Mouse (Mus musculus): Measurements from ENCODE around the gene Celf6. TPM values are rescaled to one million over a fixed set of nuclear protein-coding genes. Genes with fewer than 3 reads are reported as not detected.
A peak's percentile ranks its signal among the peaks of the same experiment; 100 is the strongest.

Gene Celf6
- total RNA-seq, 1 experiment from 2014 or later, result not detected

DNA sequence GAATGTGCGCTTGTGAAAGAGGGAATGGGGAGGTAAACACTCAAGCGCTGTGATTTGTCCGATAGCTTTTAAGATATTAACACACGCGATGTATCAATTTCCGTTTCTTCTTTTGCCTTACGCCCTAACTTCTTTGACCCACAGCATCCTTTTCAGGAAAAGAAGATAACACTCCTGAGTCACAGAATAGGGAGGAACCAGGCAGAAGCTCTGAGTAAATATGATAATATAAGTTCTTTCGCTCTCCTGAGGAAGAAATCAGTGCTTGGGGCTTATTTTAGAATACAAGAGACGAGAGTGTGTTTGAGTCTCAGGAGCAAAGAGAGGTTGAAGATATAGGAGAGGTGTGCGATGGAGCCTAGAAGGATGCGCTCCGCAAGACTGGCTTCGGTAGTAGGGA, 316 bp upstream of the Celf6 start:
- ATAC-seq (ENCODE audit: extremely low read depth, insufficient number of reproducible peaks, low FRiP score, poor library complexity, severe bottlenecking), result no peak

DNA sequence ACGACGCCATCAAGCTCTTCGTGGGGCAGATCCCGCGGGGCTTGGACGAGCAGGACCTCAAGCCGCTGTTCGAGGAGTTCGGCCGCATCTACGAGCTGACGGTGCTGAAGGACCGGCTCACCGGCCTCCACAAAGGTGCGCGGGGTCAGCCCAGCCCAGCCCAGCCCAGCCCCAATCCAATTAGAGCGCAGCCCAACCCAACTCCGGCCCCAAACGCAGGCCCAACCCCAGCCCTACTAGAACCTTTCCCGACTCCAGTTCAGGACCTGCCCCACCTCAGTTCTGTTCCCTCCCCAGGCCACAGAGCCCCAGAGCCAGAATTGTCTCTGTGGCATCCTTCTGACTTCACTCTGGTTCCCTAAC, 769 bp downstream of the Celf6 start:
- ATAC-seq (ENCODE audit: extremely low read depth, insufficient number of reproducible peaks, low FRiP score, poor library complexity, severe bottlenecking), result no peak

DNA sequence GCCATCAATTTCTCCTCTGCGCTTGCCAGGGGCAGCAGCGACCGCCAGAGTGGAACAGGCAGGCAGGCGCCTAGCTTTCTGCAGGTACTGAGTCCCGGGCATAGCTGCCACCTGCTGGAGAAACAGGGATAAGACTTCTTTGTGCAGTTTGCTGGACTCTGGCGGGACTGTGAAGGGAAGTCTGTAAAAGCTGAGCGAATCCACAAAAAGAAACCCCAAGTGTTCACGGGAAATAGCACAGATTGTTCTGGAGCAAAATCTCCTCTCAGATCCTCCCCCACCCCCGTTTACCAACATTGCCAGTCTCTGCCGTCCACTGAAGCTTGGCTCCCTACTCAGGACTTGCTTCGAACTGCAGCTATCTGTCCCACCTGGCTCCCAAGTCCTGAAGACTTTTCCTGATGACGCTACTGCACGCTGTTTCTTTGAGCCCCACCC, 7.2 kb downstream of the Celf6 start:
- peak; percentile 73 for ATAC-seq (ENCODE audit: extremely low read depth, insufficient number of reproducible peaks, low FRiP score, poor library complexity, severe bottlenecking)

DNA sequence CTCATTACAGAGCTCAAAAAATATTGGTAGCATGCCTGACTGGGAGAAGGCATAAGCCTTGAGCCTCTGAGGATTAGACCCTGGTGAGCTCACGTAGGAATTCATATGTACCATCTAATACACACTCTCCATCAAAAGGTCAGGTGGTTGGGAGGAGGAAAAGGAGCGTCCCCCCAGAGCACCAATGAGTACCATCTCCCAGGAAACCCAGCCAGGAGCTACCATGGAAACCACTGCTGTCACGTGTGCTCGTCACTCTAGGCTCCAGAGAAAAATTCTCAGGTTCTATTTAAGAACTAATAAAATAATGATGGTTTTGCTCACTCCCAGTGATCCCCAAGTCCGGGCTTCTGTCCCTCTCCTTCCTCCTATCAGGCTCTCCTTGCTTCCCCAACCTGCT, 10.5 kb downstream of the Celf6 start:
- ATAC-seq (ENCODE audit: extremely low read depth, insufficient number of reproducible peaks, low FRiP score, poor library complexity, severe bottlenecking), result no peak

DNA sequence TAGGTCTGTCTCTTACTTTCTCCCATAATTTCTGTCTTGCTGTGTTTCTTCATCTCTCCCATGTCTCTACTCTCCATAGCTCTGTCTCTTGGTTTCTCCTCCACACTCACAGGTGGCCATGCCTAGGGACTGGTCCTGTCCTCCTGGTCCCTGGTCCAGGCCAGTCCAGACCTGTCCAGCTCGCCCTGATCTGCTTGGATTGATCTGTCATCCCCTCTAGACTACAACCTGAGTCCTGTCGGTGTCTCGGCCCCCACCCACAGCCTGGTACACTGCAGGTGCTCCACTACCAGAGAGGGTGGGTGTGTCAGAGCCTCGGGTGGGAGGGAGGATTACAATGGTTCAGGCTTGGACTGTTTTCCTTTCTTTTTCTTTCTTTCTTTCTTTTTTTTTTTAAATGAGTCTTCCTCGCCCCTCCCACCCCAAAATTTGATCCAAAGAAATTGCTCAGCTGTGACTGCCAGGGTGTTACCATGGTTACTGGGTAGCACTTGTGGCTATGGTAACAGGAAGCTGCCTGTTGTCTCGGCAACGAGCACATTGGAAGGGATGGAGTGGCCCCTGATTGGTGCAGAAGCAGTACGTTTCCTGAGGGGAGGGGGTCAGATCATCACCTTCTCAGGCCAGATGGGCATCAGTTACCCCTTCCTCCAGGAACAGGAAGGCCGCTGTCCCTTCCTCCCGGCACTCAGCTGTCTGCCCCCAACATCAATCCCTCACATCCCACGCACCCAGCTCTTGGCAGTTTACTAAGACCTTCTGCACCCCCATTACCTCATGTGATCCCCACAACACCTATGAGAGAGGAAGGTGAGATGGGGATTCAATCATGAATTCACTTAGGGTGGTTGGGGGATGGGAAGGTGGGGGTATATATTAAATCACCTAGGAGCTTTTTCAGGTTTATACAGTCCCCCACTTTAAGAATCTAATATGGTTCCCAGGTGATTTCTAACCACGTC, 11.3 kb downstream of the Celf6 start:
- ATAC-seq (ENCODE audit: extremely low read depth, insufficient number of reproducible peaks, low FRiP score, poor library complexity, severe bottlenecking), result no peak

DNA sequence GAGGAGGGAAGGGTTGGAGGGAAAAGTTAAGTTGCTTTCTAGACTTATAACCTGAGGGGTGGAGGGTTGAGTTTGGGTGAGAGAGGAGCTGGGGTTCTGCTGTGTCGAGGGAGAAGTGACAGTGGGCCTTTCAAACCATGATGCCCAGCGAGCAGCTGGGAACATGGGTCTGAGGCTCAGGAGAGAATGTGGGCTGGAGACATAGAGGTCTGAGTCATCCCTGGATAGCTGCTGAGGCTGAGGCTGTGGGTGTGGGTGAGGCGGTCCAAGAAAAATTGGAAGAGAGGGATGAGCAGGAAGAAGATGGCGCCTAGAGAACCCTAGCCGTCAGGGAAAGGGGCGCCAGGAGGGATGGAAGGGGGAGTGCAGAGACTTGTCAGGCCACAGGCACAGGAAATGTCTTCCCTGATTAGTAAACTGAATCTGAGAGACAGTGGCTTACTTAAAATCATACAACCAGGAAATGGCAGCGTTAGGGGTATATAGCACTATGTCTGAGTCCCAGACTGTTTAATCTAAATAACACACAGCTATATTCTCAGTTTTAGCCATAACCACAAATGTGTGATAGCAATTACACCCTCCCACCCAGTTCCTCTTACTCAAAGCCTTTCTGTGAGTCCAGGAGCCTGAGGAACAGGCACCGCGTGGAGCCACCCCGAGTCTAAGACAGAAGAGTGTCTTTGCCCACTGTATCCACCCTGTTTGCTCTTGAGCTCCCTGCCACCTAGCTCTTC, 12.2 kb downstream of the Celf6 start:
- no peak for ATAC-seq (ENCODE audit: extremely low read depth, insufficient number of reproducible peaks, low FRiP score, poor library complexity, severe bottlenecking)

DNA sequence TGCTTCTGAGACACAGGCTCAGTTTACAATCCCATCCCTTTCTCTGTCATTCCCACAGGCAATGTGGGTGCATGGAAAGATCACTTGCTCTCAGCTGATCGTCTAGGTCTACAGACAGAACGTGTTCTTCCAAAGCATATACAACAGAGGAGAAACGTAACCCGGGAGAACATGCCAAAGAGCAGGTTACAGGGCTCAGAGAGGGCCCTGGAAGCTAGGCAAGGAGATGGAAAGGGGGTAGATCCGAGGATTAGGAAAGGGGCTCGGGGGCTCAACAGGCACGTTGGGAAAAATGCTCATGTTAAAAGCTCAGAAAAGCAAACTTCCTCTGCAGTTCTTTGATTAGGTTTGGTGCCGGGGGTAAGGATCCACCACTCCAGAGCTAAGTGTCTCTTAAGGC, 23.9 kb downstream of the Celf6 start:
- ATAC-seq (ENCODE audit: extremely low read depth, insufficient number of reproducible peaks, low FRiP score, poor library complexity, severe bottlenecking), result no peak

DNA sequence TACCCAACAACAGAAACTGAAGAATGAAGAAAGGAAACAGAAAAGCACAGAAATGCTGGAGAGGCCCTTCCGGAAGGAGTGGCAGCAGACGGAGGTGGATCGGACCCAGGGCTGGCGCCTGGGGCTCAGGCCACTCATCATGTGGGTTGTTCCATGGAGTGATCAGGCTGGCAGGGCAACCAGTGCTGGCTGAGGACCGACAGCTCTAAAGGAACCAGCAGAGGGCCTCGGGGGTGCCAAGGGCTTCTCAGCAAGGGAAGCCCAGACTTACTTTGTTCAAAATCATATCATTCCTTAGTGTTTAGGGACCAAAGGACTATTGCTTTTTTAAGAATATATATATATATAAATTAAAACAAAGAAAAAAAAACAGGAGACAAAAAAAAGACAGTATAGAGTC, 28.2 kb downstream of the Celf6 start:
- ATAC-seq (ENCODE audit: extremely low read depth, insufficient number of reproducible peaks, low FRiP score, poor library complexity, severe bottlenecking), result no peak

DNA sequence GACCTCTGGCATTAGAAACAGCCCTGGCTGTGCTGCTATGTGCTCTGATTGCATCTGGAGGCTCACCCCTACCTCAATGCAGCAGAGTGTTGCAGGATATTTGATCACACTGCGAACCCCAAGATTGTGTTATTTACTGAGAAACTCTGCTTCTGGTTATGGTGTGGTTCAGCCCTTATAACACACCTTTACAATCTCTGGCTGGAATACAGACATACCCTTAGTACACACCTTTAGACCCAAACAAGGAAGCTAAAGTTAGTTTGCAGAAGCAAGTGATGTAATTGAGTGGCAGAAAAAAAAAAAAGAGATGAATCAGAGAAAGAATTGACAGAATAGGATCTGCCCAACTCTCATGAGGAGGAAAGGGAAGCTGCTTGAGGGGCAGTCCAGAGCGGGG, 33.2 kb downstream of the Celf6 start:
- ATAC-seq (ENCODE audit: extremely low read depth, insufficient number of reproducible peaks, low FRiP score, poor library complexity, severe bottlenecking), result no peak

DNA sequence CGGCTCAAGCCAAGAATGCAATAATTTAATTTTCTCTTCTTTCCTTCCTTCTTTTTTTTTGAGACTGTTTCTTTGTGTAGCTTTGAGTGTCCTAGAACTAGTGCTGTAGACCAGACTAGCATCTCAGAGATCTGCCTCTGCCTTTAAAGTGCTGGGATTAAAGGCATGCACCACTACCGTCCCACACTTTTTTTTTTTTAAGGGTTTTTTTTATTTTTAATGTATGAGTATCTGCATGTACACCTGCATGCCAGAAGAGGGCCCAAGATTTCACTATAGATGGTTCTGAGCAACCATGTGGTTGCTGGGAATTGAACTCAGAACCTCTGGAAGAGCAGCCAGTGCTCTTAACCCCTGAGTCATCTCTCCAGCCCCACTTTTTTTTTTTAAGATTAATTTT, 38.1 kb downstream of the Celf6 start:
- no peak for ATAC-seq (ENCODE audit: extremely low read depth, insufficient number of reproducible peaks, low FRiP score, poor library complexity, severe bottlenecking)

DNA sequence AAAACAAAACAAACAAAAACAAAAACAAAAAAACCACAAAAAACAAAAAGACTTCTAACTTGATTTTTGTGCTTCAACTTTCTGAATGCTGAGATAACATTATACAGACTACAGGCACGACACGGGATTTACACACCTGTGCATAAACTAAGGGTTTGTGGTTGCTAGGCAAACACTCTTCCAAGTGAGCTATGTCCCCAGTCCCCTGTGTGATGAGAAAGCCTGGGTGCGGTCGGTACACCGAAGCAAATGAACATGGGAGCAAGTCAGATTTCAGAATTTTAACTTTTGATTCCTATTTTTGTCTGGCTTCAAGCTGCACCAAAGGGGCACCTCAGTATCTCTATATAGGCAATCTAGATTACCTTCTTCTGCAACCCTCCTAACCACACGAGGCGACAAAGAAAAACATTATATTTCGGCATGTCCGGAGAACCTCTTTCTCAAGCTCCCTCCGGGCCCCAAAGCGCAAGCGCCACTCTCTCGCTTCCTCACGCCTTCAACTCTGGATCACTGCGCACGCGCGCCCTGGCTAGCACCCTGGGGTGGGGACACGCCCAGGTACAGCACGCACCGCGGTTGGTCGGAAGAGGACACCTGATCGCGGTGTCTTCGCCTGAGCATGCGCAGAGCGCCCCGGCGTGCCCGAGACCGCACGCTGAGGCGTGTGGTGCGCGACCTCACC, 39.0 kb downstream of the Celf6 start, which contains the start of gene Parp6:
TSS of gene Parp6 (plus strand) at position 663 of the 685 bp plus-strand sequence.
- ATAC-seq (ENCODE audit: extremely low read depth, insufficient number of reproducible peaks, low FRiP score, poor library complexity, severe bottlenecking), result peak; percentile 98

DNA sequence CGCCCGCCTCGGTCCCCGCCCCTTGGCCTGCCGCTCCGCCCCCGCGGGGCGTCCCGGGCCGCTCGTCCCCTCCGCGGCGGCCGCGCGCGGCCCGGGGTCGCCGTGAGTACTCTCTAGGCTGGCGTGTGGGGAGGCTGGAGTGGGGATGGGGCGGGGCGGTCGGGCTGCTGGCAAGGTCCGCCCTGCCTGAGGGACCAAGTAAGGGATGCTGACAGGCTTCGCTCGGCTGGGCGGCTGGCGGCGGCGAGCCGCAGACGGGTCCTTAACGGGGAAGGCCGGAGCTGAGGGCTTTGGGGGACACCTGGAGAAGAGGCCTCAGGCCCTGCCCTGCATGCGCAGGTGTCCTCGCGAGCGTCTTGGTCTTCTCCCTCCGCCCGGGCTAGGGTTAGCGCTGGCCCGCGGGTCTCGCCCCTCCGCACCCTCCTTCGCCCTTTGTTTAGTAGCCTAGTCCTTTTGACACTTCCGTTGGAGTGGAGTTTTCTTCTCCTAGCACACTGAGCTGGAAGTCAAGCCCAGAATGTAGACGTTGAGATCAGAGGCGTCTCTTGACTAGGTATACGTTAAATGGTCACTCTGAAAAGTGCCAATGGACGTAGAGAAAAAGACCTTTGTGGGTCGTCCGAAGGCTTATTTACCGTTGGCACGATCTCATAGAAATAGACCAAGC, 39.7 kb downstream of the Celf6 start:
- no peak for ATAC-seq (ENCODE audit: extremely low read depth, insufficient number of reproducible peaks, low FRiP score, poor library complexity, severe bottlenecking)

DNA sequence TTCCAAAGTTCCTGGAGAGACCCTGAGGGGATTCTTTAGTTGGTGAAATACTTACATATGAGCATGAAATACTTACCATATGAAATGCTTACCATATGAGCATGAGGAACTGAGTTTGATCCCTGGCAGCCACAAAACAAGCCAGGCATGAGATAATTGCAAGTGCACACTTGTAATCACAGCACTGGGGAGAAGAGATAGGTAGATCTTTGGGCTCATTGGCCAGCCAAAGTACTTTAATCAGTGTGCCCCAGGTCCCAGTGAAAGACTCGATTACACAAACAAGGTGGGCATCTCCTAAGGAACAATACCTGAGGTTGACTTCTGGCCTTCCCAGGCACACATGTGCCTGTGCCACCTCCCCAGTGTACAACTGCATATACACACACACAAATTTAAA, 60.7 kb downstream of the Celf6 start:
- no peak for ATAC-seq (ENCODE audit: extremely low read depth, insufficient number of reproducible peaks, low FRiP score, poor library complexity, severe bottlenecking)

DNA sequence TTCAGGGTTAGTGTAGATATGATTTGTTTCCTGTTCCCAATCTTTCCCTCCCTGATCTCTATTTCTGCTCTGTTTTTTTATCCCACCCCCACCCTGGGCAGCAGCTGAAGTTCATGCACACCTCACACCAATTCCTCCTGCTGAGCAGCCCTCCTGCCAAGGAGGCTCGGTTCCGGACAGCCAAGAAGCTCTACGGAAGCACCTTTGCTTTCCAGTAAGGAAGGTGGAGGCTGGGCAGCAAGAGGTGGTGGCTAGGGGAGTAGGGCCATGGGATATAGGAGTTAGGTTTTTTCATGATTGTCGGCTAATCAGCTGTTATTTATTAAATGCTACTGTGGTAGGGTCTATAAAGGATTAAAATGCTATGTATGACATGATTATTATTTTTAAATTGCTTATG, 62.2 kb downstream of the Celf6 start:
- ATAC-seq (ENCODE audit: extremely low read depth, insufficient number of reproducible peaks, low FRiP score, poor library complexity, severe bottlenecking), result no peak

DNA sequence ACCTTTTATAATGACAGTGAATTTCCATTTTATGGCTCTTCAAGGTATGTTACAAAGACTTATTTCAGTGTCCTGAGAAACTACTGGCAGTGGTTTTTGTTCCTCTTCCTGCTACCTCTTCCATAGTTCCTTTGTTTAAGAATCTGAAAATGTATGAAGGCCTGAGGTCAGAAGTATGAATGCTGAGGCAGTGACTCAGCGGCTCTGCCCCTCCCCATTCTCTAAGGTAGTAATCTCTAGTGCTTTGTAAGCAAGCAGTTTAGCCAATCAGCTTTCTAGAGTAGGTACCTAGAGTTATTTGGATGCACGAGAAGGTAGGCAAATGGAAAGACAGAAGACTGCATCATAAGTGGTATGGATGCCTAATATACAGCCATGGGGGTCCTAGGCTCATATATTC, 63.6 kb downstream of the Celf6 start:
- no peak for ATAC-seq (ENCODE audit: extremely low read depth, insufficient number of reproducible peaks, low FRiP score, poor library complexity, severe bottlenecking)

DNA sequence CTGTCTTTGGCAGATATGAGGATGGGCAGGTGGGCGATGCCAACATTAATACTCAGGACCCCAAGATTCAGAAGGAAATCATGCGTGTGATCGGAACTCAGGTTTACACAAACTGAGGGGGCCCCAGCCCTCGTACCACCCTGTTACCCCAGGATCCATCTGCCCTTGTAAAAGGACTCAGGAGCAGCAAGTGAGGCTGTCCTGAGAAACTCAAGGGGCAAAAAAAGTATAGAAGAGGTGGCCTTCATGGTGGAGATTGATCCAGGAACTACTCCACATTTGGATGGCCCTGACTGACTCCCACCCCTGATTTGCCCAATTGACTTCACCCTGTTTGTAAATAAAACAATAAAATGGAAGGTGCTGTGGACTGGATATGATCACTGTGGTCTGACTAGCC, 72.2 kb downstream of the Celf6 start:
- no peak for ATAC-seq (ENCODE audit: extremely low read depth, insufficient number of reproducible peaks, low FRiP score, poor library complexity, severe bottlenecking)

DNA sequence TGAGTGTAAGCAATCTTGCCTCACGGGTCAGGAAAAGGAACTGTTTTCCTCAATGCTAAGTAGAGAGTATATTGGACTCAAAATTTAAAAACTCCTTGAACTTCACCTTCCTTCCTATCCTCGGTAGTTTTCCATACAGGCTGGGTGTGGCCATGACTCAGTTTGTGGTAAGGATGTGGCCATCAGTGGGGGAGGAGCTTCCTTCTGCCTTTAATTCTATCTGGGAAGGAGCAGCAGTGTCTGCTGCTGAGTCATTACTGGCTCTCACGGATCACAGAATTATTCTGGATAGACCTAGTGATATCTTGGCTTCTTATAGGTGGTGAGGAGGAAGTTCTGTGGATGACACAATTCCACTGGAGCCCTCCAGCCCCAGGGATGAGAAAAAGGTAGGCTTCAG, 75.7 kb downstream of the Celf6 start:
- no peak for ATAC-seq (ENCODE audit: extremely low read depth, insufficient number of reproducible peaks, low FRiP score, poor library complexity, severe bottlenecking)

DNA sequence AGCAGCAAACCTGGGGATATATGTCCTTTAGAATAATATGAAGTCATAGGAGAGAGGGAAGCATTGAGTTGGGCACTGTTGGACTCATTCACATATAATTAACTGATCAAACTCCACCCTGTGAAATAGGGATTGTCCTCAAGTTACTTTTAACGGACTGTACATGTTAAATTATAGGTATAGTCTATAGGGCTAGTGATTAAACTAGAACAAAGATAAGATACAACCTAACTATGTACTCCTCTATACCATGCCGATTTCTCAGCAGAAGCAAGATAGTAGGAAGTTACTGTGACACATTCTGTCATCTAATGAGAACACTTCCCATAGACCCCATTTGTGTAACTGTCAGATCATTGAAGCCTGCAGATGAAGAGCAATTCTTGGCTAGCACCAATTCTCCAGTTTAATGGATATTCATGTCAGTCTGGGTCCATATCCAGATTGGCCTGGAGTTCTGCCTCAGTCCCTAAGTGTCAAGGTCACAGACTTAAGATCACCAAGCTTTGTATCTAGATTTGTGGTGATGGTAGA, 76.8 kb downstream of the Celf6 start:
- ATAC-seq (ENCODE audit: extremely low read depth, insufficient number of reproducible peaks, low FRiP score, poor library complexity, severe bottlenecking), result no peak

Data from neutrophil, adult 5-6 weeks (primary cell).